Mouse (Mus musculus): ENCODE data around the gene Pald1. TPM values are rescaled to one million over a fixed set of nuclear protein-coding genes. Genes with fewer than 3 reads are reported as not detected.

The Pald1 gene
- polyA plus RNA-seq, 1 experiment from 2014 or later = 35.7 TPM

DNA sequence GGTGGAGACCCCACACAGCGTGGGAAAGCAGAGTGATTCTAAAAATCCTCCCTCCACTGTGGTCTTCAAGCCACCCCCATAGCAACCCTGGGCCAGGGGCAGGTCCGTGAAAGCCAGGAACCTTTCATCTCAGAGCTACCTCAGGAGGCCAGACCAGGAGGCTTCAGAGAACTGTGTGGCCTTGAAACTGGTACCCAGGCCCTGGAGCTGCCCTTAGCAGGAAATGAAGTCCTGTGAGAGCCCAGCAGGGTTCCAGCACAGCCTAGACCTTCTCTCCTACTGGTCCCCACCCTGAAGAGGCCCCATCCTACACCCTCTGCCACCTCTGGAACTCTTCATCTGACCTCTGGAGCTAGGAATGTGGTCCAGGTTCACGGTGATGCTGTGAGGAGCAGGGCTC lies 14.8 kb upstream of the Pald1 start:
- Histone ChIP-seq H3K36me3 (no peaks in the 10 kb centered on the region), H3K4me1 (replicated peaks) (peaks cover 13% of the 10 kb centered on the region), H3K27me3 (ENCODE audit: insufficient read depth, poor library complexity, severe bottlenecking) (no peaks in the 10 kb centered on the region), H3K9me3 (no peaks in the 10 kb centered on the region), H3K4me3 (no peak overlapping the region), H3K27ac (peak overlapping the region; percentile 70)
- DNase-seq (ENCODE audit: low spot score) = no peak
- 35% methylated on average over 3 of the region's 3 CpGs for WGBS

DNA sequence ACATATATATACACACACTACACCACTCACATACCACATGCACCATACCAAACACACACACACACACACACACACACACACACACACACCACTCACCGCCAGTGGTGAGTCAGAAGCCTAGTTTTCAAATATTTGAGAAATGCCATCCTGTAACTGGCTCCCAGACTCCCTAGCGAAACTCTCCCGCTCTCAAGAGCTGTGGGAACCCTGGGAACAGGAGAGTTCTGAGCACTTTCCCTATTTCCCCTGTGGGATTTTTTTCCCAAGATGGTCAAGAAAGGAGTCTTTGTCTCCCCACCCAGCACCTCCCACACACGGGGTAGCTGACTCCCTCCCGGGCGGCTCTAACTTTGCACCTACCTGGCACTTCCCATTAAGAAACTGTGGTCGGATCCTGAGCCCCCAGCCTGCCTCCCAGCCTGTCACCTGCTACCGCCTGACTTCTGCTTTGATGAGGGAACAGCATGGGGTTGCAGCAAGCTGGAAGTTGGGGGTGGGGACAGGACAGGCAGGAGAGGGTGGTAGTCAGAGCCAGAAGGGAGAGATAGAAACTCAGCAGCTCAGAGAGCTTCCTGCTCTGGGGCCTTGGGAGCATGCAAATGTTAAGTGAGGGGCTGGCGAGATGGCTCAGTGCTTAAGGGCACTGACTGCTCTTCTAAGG lies 11.3 kb upstream of the Pald1 start:
- H3K9me3 ChIP-seq = no peaks in the 10 kb centered on the region
- H3K4me1 ChIP-seq (replicated peaks) = peaks cover 25% of the 10 kb centered on the region
- peak overlapping the region; percentile 53 for H3K27ac ChIP-seq
- H3K36me3 ChIP-seq = no peaks in the 10 kb centered on the region
- H3K27me3 ChIP-seq (ENCODE audit: insufficient read depth, poor library complexity, severe bottlenecking) = no peaks in the 10 kb centered on the region
- H3K4me3 ChIP-seq = no peak overlapping the region
- 21% methylated on average over 9 of the region's 9 CpGs for WGBS
- no peak for DNase-seq (ENCODE audit: low spot score)

DNA sequence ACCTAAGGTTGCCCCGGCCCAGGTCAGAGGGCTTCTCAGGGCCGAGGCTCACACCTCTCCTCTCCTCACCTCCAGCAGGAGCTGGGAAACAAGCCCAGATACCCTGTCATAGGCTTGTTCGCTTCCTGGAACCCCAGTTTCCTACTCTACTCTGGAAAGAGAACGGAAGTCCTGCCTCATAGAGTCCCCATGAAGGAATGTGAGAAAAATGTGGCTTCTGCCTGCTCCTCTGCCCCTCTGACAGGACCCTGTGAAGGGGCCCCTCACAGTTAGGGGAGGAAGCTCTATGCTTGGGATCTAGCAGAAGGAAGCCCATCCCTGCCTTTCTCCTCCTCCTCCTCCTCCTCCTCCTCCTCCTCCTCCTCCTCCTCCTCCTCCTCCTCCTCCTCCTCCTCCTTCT lies 9.3 kb upstream of the Pald1 start:
- Histone ChIP-seq H3K36me3 (no peaks in the 10 kb centered on the region), H3K4me1 (replicated peaks) (peaks cover 33% of the 10 kb centered on the region), H3K4me3 (no peak overlapping the region), H3K9me3 (no peaks in the 10 kb centered on the region), H3K27ac (peak overlapping the region; percentile 8; the same call in 1 of the 2 replicates), H3K27me3 (ENCODE audit: insufficient read depth, poor library complexity, severe bottlenecking) (no peaks in the 10 kb centered on the region)
- no peak for DNase-seq (ENCODE audit: low spot score)
- 64% methylated on average over 4 of the region's 4 CpGs for WGBS

DNA sequence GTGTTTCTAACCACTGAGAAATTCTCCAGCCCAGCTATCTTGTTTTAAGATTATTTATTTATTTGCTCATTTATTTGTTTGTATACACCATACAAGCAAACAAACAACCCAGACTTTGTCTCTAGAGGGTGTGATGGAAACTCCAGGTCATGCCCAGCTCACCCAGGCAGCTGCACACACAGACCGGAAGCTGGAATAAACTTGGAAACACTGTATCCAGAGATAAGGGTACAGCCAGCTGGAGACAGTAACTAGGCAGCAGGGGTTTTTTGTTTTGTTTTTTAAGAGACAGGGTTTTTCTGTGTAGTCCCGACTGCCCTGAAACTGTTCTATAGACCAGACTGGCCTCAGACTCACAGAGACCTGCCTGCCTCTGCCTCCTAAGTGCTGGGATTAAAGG lies 6.8 kb upstream of the Pald1 start:
- Histone ChIP-seq H3K4me3 (no peak overlapping the region), H3K4me1 (replicated peaks) (peaks cover 41% of the 10 kb centered on the region), H3K27ac (peak overlapping the region; percentile 69; the same call in 1 of the 2 replicates), H3K36me3 (no peaks in the 10 kb centered on the region), H3K27me3 (ENCODE audit: insufficient read depth, poor library complexity, severe bottlenecking) (peaks cover 13% of the 10 kb centered on the region), H3K9me3 (no peaks in the 10 kb centered on the region)
- WGBS = 75% methylated on average over 2 of the region's 2 CpGs
- DNase-seq (ENCODE audit: low spot score) = no peak

DNA sequence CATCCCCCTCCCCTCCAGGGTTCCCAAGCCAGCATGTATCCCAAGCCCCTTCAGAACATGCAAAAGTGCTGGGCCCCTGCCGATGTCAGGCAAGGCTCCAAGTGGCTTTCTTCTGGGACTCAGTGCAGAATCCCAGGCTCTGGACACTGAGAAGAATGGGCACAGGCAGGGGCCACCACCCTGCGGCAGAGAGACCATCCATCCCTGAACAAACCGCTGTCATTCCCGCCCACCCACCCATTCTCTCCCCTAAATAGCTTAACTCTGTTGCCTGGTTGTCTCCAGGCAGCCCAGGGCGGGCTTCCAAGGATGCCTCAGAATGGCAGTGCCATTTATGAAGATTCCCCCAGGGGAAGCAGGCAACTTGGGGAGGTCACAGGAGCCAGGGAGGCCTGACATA lies 5.7 kb upstream of the Pald1 start:
- Histone ChIP-seq H3K9me3 (no peaks in the 10 kb centered on the region), H3K27me3 (ENCODE audit: insufficient read depth, poor library complexity, severe bottlenecking) (peaks cover 20% of the 10 kb centered on the region), H3K27ac (peak overlapping the region; percentile 69), H3K4me1 (replicated peaks) (peaks cover 41% of the 10 kb centered on the region), H3K36me3 (no peaks in the 10 kb centered on the region), H3K4me3 (no peak overlapping the region)
- WGBS = 24% methylated on average over 5 of the region's 5 CpGs
- peak; percentile 29 for DNase-seq (ENCODE audit: low spot score)

DNA sequence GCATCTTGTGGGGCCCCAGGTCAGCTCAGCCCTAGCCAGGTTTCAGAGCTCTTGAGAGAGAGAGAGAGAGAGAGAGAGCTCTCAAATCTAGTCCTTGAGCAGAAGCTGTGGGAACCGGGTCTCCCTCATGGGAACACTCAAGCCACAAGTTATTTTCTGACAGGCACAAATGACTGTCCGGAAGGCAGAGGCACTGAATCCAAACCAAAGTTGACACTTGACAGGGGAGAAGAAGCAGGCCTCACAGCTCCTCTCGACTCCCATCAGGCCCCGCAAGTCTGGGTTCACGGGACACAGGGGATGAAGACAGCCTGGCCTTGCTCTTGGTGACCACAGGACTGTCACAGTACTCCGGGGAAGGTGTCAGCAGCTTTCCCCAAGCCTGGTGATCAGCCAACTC lies 3.0 kb upstream of the Pald1 start:
- WGBS = 75% methylated on average over 6 of the region's 6 CpGs
- Histone ChIP-seq H3K4me3 (no peak overlapping the region), H3K27me3 (ENCODE audit: insufficient read depth, poor library complexity, severe bottlenecking) (peaks cover 27% of the 10 kb centered on the region), H3K9me3 (no peaks in the 10 kb centered on the region), H3K4me1 (replicated peaks) (peaks cover 60% of the 10 kb centered on the region), H3K36me3 (no peaks in the 10 kb centered on the region), H3K27ac (peak overlapping the region; percentile 50; the same call in 1 of the 2 replicates)
- no peak for DNase-seq (ENCODE audit: low spot score)

DNA sequence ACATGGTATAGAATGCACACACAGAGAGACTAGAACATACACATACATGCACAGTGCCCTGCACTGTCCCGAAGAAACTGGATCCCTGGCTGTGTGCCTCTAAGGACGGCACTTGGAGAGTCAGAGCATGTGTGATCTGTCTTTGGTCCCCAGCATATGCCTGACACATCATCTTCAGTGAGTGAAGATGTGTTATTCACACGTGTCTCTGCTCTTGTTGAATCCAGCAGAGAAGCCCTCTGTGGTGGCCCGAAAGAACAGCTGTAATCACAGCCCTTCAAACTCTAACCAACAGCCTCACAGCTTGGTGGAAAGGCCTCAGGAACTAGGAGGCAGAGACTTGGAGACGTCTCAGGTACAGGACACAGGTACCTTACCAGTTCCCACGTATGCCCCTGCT lies 1.8 kb upstream of the Pald1 start:
- Histone ChIP-seq H3K4me1 (replicated peaks) (peaks cover 71% of the 10 kb centered on the region), H3K4me3 (no peak overlapping the region), H3K27me3 (ENCODE audit: insufficient read depth, poor library complexity, severe bottlenecking) (peaks cover 38% of the 10 kb centered on the region), H3K36me3 (no peaks in the 10 kb centered on the region), H3K27ac (no peak overlapping the region), H3K9me3 (no peaks in the 10 kb centered on the region)
- WGBS = 77% methylated on average over 6 of the region's 6 CpGs
- DNase-seq (ENCODE audit: low spot score) = no peak

DNA sequence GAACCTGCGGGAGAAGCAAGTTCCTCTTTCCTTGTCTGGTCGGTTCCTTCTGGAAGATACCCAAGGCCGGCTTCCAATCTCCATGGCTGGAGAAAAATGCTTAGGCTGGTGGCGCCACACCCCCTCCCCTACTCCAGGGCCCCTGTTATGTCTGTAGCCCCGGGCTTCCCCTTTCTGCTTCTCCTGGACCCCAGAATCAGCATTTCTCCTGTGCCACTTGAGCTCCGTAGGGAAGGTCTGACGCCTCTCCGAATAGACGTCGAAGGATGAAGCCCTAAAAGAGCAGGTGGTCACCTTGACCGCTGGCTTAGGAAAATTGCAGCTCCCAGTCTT lies 351 bp upstream of the Pald1 start:
- 3% methylated on average over 11 of the region's 11 CpGs for WGBS
- no peak for DNase-seq (ENCODE audit: low spot score)
- peaks cover 41% of the 10 kb centered on the region for H3K27me3 ChIP-seq (ENCODE audit: insufficient read depth, poor library complexity, severe bottlenecking)

DNA sequence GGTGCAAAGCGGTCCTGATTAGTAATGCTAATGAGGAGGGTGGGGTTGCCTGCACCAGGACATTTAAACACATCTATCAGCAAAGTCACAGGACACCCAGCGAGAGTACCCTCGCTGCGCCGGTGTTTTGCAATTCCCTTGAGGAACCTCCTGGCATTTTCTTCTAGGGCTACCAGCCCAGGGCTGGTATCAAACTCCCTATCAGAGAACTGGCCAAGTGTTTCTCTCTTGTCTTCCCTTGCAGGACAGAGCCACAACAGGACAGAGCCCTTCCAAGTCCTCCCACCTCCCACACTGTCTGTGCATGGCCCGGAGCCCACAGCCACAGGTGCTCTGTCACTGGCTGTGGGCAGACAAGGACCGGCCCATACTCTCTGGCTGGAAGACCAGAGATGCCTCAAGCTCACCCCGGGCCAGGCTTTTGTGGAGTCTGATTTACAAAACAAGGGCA lies 1.0 kb downstream of the Pald1 start:
- no peaks in the 10 kb centered on the region for H3K36me3 ChIP-seq
- no peaks in the 10 kb centered on the region for H3K9me3 ChIP-seq
- peak overlapping the region; percentile 89 for H3K27ac ChIP-seq
- H3K27me3 ChIP-seq (ENCODE audit: insufficient read depth, poor library complexity, severe bottlenecking) = peaks cover 41% of the 10 kb centered on the region
- DNase-seq (ENCODE audit: low spot score) = peak; percentile 31
- WGBS = 0% methylated on average over 8 of the region's 8 CpGs
- peaks cover 66% of the 10 kb centered on the region for H3K4me1 ChIP-seq (replicated peaks)
- H3K4me3 ChIP-seq = peak overlapping the region; percentile 74

More for the DNA sequence above, 351 bp upstream of the Pald1 start:
- H3K9me3 ChIP-seq = no peaks in the 10 kb centered on the region
- H3K27ac ChIP-seq = peak overlapping the region; percentile 89
- peaks cover 70% of the 10 kb centered on the region for H3K4me1 ChIP-seq (replicated peaks)
- peak overlapping the region; percentile 74 for H3K4me3 ChIP-seq
- H3K36me3 ChIP-seq = no peaks in the 10 kb centered on the region

DNA sequence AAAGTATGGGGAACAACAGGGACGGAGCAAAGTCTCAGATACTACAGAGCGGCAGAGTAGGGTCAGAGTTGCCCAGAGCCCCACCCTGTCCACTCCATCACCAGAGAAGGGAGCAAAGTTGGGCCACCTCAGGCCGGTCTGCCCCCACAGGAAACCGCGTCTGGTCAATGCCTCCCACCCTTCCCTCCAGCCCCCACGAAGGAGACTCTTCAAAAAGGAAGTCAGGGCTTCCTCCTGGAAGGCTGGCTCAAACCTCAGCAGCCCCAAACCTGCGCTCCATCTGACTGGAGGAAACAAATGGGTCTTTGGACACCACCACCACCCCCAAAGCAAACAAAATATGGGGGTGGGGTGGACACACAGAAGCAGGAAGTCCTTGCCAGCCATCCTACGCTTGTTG lies 1.5 kb downstream of the Pald1 start:
- peak overlapping the region; percentile 89 for H3K27ac ChIP-seq
- H3K27me3 ChIP-seq (ENCODE audit: insufficient read depth, poor library complexity, severe bottlenecking) = peaks cover 41% of the 10 kb centered on the region
- 10% methylated on average over 8 of the region's 8 CpGs for WGBS
- DNase-seq (ENCODE audit: low spot score) = no peak
- peak overlapping the region; percentile 74 for H3K4me3 ChIP-seq
- no peaks in the 10 kb centered on the region for H3K36me3 ChIP-seq
- H3K4me1 ChIP-seq (replicated peaks) = peaks cover 65% of the 10 kb centered on the region
- no peaks in the 10 kb centered on the region for H3K9me3 ChIP-seq

DNA sequence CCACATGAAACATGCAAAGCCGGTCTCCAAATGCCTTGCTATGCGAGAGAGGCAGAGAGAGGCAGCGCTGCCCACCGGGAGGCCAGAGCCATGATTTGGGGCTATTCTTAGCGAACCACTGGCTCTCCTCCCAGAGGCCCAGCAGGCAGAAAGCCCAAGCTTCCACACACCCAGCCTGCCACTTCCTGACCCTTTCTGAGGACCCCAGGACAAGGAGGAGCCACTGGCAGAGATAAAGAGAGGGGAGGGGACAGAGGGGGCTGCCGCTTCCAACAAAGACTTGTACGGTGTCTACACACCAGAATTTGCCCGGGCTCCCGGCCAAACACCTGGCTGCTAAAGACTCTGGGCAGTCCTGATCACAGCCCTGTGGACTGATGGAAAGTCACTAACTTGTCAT lies 3.1 kb downstream of the Pald1 start:
- Histone ChIP-seq H3K4me1 (replicated peaks) (peaks cover 67% of the 10 kb centered on the region), H3K4me3 (peak overlapping the region; percentile 74), H3K27ac (peak overlapping the region; percentile 89), H3K36me3 (no peaks in the 10 kb centered on the region), H3K27me3 (ENCODE audit: insufficient read depth, poor library complexity, severe bottlenecking) (peaks cover 28% of the 10 kb centered on the region), H3K9me3 (no peaks in the 10 kb centered on the region)
- 4% methylated on average over 9 of the region's 9 CpGs for WGBS
- DNase-seq (ENCODE audit: low spot score) = peak; percentile 28

DNA sequence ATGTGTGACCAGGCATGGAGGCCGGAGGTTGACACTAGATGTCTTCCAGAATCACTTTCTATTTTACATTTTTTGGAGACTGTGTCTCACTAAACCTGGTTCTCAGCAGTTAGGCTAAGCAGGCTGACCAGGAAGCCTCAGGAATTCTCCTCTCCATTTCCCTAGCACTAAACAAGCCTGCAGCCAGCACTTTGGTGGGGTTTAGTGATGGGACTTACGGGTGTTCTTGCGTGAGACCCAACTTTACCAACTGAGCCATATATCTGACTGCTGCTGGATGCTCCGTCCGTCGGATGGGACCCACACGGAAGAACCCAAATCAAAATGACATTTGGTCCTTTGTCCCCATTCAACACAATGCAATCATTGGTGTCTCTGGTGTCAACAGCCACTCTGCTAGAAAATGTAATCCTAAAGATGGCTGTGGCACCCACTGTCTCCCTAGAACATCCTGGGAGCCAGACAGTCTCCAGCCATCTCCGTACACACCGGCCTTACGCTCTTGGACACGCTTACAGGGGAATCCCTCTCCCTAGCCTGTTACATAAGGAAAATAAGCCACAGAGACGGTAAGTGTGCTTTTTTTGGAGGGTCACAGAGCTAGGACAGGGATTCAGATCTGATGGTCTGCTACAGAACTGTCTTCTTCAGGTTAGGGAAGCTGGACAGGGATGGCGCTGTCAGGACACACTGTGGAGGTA lies 3.8 kb downstream of the Pald1 start:
- 83% methylated on average over 13 of the region's 13 CpGs for WGBS
- DNase-seq (ENCODE audit: low spot score) = no peak
- Histone ChIP-seq H3K36me3 (no peaks in the 10 kb centered on the region), H3K27me3 (ENCODE audit: insufficient read depth, poor library complexity, severe bottlenecking) (peaks cover 21% of the 10 kb centered on the region), H3K27ac (peak overlapping the region; percentile 89; the same call in 1 of the 2 replicates), H3K9me3 (no peaks in the 10 kb centered on the region), H3K4me3 (peak overlapping the region; percentile 74; the same call in 1 of the 2 replicates), H3K4me1 (replicated peaks) (peaks cover 72% of the 10 kb centered on the region)

DNA sequence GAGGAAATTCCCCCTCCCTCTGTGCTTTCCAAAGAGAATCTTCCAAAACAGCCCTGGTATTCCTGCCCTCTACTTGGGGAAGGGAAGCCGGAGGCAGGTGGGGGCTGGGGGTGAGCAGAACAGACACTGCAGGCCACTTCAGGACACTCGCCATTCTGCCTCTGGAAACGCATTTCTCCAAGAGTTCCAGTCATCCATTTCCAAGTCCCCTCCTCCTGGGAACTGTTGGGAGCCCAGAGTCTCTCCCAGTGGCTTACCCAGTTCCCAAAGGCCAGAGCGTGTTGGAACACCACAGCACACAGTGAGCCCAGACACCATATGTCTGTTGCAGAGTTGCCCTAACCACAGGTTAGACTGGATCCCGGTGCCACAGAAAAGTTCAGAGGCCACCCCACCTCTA lies 4.6 kb downstream of the Pald1 start:
- no peaks in the 10 kb centered on the region for H3K9me3 ChIP-seq
- H3K27ac ChIP-seq = no peak overlapping the region
- 80% methylated on average over 5 of the region's 5 CpGs for WGBS
- H3K36me3 ChIP-seq = 0 out of 2 replicates have a peak, but pooled peaks cover 5% of the 10 kb centered on the region
- H3K4me3 ChIP-seq = no peak overlapping the region
- DNase-seq (ENCODE audit: low spot score) = no peak
- H3K4me1 ChIP-seq (replicated peaks) = peaks cover 70% of the 10 kb centered on the region
- H3K27me3 ChIP-seq (ENCODE audit: insufficient read depth, poor library complexity, severe bottlenecking) = peaks cover 21% of the 10 kb centered on the region
